Mouse (Mus musculus): ENCODE data around the gene Lsm4.

The Lsm4 gene

GRCm38 (mm10) chr8:70701048-70701981 lies 28.3 kb downstream of the Lsm4 start:
- peak; percentile 78 for DNase-seq (ENCODE audit: low spot score)

GRCm38 (mm10) chr8:70701982-70702841 lies 29.2 kb downstream of the Lsm4 start:
- peak; percentile 74 for DNase-seq (ENCODE audit: low spot score)

GRCm38 (mm10) chr8:70702842-70703182 lies 29.8 kb downstream of the Lsm4 start:
- peak; percentile 87 for DNase-seq (ENCODE audit: low spot score)

- DNase-seq (ENCODE audit: low spot score) = no peak
Measured at GRCm38 (mm10) chr8:70703287-70703686, 30.2 kb downstream of the Lsm4 start, which contains the start of gene Iqcn. TSS of gene Iqcn (plus strand) at chr8:70703457.

GRCm38 (mm10) chr8:70708281-70708680 lies 35.2 kb downstream of the Lsm4 start:
- DNase-seq (ENCODE audit: low spot score) = no peak

GRCm38 (mm10) chr8:70709794-70710193 lies 36.7 kb downstream of the Lsm4 start:
- no peak for DNase-seq (ENCODE audit: low spot score)

- peak; percentile 56 for DNase-seq (ENCODE audit: low spot score)
Measured at GRCm38 (mm10) chr8:70710296-70710695, 37.2 kb downstream of the Lsm4 start.

GRCm38 (mm10) chr8:70711041-70711440 lies 38.0 kb downstream of the Lsm4 start:
- DNase-seq (ENCODE audit: low spot score) = no peak

GRCm38 (mm10) chr8:70713991-70714390 lies 40.9 kb downstream of the Lsm4 start:
- DNase-seq (ENCODE audit: low spot score) = no peak

- DNase-seq (ENCODE audit: low spot score) = no peak
Measured at GRCm38 (mm10) chr8:70715086-70715485, 42.0 kb downstream of the Lsm4 start.

GRCm38 (mm10) chr8:70716521-70717400 lies 43.7 kb downstream of the Lsm4 start:
- DNase-seq (ENCODE audit: low spot score) = no peak

- peak; percentile 69 for DNase-seq (ENCODE audit: low spot score)
Measured at GRCm38 (mm10) chr8:70718297-70718696, 45.2 kb downstream of the Lsm4 start, which contains the start of gene Gm3336. TSS of gene Gm3336 (plus strand) at chr8:70718543.

GRCm38 (mm10) chr8:70719796-70720270 lies 46.8 kb downstream of the Lsm4 start:
- no peak for DNase-seq (ENCODE audit: low spot score)

GRCm38 (mm10) chr8:70720739-70721138 lies 47.7 kb downstream of the Lsm4 start:
- DNase-seq (ENCODE audit: low spot score) = peak; percentile 87

GRCm38 (mm10) chr8:70721601-70722000 lies 48.6 kb downstream of the Lsm4 start:
- no peak for DNase-seq (ENCODE audit: low spot score)

GRCm38 (mm10) chr8:70723486-70724210 lies 50.6 kb downstream of the Lsm4 start, which contains the start of gene Pde4c:
TSS of gene Pde4c (plus strand) at chr8:70723720.
- DNase-seq (ENCODE audit: low spot score) = no peak

GRCm38 (mm10) chr8:70724216-70724615 lies 51.2 kb downstream of the Lsm4 start:
- DNase-seq (ENCODE audit: low spot score) = no peak

- DNase-seq (ENCODE audit: low spot score) = no peak
Measured at GRCm38 (mm10) chr8:70725792-70726447, 52.9 kb downstream of the Lsm4 start.

- DNase-seq (ENCODE audit: low spot score) = no peak
Measured at GRCm38 (mm10) chr8:70726721-70727120, 53.7 kb downstream of the Lsm4 start.

All from MN1 (cell line).